In the genomic region with DNA sequence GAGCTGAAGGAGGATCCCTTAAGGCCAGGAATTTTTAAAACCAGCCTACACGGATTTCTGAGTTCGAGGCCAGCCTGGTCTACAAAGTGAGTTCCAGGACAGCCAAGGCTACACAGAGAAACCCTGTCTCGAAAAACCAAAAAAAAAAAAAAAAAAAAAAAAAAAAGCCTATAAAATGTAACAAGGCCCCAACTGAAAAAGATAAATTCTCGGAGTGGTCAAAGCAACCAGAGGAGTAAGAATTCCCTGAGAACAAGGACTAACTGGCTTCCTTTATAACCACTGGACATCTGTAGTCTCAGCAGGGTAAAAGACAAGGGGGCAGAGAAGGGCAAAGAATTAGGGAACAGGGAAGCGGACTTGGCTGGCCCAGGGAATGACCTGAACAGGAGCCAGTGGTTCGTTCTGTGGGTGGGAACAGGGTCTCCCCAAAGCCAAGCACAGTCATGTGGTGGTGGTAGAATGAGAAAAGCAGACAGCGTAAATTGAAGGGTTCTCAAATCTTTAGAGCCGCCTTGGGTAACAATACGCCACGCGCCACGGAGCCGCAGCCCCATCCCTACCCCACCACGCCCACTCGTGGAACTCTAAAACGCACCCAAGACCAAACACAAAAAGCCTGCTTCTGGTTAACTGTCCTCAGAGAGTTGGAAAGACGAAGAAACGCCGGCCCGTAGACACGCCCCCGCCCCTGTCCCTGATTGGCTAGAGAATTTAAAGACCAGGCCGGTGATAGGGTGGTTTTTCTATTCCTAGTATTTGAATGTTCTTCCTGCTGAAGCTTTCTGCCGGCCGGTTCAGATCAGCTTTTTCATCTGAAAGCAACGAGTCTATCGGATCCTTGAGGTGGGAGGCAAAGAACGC, we compare ENCODE assay signal across 8 mouse cellular contexts. TPM values are rescaled to one million over a fixed set of nuclear protein-coding genes. Genes with fewer than 3 reads are reported as not detected.
A peak's percentile ranks its signal among the peaks of the same experiment; 100 is the strongest.
DNase-seq lines count a peak whose midpoint lies in the region; ATAC-seq lines count a peak whose summit lies in the region.

A gene (plus strand): TSS at position 755 of the 864 bp plus-strand sequence.

- H3K4me3 ChIP-seq in embryonic facial prominence, embryonic 12.5 days, result peak within 1 kb of the TSS; percentile 66

- peak within 1 kb of the TSS; percentile 99 for H3K4me2 ChIP-seq in embryonic facial prominence, embryonic 12.5 days (replicated peaks)

- no peaks in the 10 kb centered on the region for H3K9me3 ChIP-seq in embryonic facial prominence, embryonic 12.5 days

- 8% methylated on average over 27 of the region's 28 CpGs for WGBS in embryonic facial prominence, embryonic 12.5 days

- no peaks in the 10 kb centered on the region for H3K27me3 ChIP-seq in embryonic facial prominence, embryonic 12.5 days

- H3K4me1 ChIP-seq in embryonic facial prominence, embryonic 12.5 days, result peaks cover 21% of the 10 kb centered on the region

- peak within 1 kb of the TSS; percentile 83 for H3K9ac ChIP-seq in embryonic facial prominence, embryonic 12.5 days

- peak; percentile 61 to 64 for DNase-seq in left cerebral cortex, adult 18-20 months (ENCODE audit: low spot score in 2 of 2)
- DNase-seq in left cerebral cortex, adult 11 months (ENCODE audit: low spot score), result no peak
- peak; percentile 99 for DNase-seq in heart, adult 11 months
- peak; percentile 80 for DNase-seq in kidney, adult 11 months
- peak; percentile 94 for DNase-seq in liver
- DNase-seq in monocyte, adult 2 months (ENCODE audit: low read depth in 1 of 2, low spot score in 2 of 2), result peak; percentile 67 to 68
- DNase-seq in spleen, postnatal 4 days (ENCODE audit: low spot score in 2 of 2), result peak; percentile 92

- H3K36me3 ChIP-seq in embryonic facial prominence, embryonic 12.5 days, result peaks cover 13% of the 10 kb centered on the region

- peak within 1 kb of the TSS; percentile 71 for H3K27ac ChIP-seq in embryonic facial prominence, embryonic 12.5 days

- ATAC-seq in embryonic facial prominence, embryonic 12.5 days (ENCODE audit: insufficient number of reproducible peaks, insufficient read depth, low FRiP score, low TSS enrichment), result peak; percentile 54; the same call in 1 of the 2 replicates

RNA-seq across cellular contexts. Expression of the gene that starts here (rescaled TPM):
- total RNA-seq in left cerebral cortex, adult 18-20 months (2021), result under 1 TPM; 0.45 to 0.46 TPM
- 21.8 and 24.5 TPM in 2 replicates for polyA plus RNA-seq in embryonic facial prominence, embryonic 12.5 days (2016; fragmentation: Nextera tagmentation; extraction: Ambion mirVana)

Comparison
In these comparisons a context has a peak if more than half of its experiments do, and no peak if none do; other contexts are left out.
1. Peak in DNase-seq in left cerebral cortex, adult 18-20 months; RNA of the gene not detected or under 1 TPM.